Mouse (Mus musculus) spleen, adult 18-20 months (tissue): Measurements from ENCODE around the gene Taok3.
A peak's percentile ranks its signal among the peaks of the same experiment; 100 is the strongest.

Experiments
- DNase-seq, 2 experiments: peaks; one replicate each; pipeline ENCODE4 v3.0.0; 2022; ENCODE audit warnings: mixed read lengths in 2 of 2

The Taok3 gene

DNA sequence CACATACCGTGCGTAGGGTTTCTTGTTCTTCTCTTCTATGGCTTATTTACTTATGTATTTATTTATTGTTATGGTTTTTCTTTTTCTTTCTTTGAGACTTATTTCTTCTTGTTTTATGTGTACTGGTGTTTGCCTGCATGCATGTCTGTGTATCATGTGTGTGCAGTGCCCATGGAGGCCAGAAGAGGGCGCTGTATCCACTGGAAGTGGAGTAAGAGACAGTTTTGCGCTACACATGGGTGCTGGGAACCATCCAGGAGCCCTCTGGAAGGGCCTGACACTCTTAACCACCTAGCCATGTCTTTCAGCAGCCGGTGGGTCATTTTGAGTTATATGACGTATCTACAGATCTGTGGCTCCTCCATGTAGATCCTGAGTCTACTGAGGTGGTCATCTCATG is 64.9 kb downstream of the Taok3 start:
- DNase-seq = no peak

DNA sequence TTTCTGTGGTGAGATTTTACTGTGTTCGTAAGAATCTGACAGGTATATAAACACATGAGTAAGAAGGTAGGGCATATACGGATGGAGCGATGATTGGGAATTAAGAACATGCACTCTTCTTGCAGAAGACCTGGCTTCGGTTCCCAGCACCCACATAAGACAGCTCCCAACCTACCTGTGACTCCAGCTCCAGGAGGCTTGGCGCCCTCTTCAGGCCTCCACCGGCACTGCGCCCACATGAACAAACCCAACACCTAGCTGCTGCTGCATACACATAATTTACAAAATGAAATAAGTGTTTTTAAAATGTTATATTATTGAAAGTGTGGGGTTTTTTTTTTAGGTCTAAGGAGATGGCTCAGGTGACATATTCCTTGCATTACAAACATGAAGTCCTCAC is 65.7 kb downstream of the Taok3 start:
- peak in 1 of 2 experiments; percentile 32 for DNase-seq

DNA sequence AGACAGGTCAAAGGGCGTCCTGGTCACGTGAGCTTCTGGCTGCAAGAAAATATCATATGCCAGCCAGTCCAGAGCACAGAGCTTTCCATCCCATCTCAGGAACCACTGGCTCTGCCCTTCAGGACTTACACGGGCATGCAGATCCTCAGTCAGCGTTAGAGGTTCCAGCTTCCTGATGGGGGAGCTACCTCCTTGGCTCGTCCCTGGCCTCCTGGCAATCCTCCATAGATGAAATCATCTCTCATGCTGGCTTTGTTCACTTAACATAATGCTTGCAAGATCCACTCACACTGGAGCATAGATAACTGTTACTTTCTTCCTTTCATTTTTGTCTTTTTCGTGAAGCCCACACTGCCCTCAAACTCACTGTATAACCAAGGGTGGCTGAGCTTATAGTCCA is 72.1 kb downstream of the Taok3 start:
- DNase-seq = no peak

DNA sequence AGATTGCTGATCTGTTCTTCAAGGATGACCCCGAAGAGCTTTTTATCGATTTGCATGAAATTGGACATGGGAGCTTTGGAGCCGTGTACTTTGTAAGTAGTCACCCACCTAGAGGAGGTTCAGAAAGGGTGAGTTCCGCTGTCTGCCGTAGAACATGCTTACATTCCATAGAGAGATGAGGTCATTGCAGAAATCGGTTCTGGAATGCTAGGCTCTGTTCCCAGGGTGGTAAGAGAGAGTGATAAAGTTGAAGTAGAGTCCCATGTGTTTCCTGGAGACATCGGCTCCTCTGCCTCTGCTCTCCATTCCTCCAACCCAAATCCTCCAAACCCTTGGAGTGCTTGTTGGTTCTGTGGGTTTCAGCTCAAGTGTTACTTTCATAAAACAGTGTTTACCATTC is 73.8 kb downstream of the Taok3 start:
- no peak for DNase-seq

DNA sequence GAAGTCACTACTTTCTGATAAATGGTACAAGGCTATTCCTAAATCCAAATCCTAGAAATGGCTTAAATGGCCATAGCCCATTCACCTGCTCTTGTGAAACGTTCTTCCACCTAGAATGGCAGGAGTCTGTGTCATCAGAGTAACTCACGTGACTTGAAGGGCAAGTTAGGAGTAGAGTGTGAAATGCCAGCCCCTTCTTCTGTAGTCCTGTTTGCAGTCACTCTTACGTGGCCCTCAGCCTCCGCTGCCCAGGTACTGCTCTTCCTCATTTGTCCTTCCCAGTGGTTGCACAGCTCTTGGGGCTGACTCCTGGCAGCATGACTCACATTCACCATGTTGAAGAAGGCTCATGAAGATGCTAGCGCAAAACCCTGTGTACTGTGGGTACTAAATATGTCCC is 74.7 kb downstream of the Taok3 start:
- DNase-seq = no peak

DNA sequence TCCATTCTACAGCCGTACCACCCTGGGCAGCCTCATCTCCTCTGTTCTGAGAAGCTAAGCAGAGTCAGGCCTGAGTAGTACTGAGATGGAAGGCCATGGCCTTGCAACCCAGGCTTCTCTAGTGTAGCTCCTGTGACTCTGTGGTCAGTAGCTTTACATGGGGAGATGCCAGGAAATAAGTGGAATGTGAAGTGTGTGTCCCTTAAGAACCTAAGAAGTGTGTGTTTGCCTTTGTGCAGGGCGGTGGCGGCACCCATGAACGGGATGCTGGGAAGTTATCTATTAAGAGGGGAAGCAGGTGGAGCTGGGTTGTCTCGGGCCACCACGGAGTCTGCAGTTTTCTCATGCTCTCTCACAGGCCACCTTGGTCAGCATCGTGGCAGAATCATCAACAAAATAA is 76.6 kb downstream of the Taok3 start:
- no peak for DNase-seq

DNA sequence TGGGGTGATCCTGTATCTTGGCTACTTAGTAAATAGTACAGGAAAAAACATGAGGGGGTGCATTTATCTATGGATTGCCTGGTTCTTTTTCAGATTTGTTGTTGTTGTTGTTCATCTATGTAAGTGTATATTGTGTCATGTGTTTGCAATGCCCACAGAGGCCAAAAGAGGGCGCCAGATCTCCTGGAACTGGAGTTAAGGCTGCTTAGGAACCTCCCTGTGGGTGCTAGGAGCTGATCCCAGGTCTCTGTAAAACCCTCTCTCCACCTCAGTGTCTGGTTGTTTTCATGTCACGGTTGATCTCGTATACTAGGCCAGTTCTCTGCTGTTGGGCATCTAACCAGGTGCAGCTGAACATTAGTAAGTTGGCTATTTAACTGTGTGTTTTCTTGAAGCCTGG is 78.5 kb downstream of the Taok3 start:
- no peak for DNase-seq

DNA sequence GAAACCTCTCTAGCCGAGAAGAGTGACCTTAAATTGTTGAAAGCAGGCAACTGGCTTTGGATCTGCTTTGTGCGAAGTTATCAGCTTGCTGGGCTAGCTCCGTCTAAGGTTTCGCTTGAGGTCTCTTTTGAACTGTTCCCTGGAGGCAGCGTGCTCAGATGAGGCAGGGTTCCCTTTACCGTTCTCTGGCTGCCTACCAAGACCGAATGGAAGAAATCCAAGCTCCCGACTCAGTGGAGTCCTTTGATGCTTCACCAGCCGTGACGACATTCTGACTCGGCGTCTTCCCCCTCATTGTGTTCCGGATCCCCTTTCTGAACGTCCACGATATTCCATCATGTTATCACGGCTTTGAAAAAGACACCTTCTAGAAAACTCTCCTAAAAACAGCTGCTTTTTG is 87.4 kb downstream of the Taok3 start:
- no peak for DNase-seq

DNA sequence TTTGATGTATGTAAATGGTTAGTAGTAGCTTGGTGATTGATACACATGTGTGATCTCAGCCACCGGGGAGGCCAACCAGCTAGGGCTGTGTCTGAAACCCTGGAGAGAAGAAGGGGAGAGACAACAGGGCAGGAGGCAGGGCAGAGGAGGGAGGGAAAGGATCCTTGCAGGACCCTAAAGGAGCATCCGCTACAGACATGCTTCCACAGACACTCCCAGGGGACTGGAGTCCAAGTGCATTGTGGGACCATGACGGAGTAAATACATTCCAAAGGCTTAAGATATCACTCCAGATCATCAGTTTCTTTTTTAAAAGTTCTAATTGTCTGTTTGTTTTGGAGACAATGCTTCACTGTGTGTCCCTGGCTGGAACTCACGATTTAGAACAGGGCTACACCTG is 94.1 kb downstream of the Taok3 start:
- no peak for DNase-seq

DNA sequence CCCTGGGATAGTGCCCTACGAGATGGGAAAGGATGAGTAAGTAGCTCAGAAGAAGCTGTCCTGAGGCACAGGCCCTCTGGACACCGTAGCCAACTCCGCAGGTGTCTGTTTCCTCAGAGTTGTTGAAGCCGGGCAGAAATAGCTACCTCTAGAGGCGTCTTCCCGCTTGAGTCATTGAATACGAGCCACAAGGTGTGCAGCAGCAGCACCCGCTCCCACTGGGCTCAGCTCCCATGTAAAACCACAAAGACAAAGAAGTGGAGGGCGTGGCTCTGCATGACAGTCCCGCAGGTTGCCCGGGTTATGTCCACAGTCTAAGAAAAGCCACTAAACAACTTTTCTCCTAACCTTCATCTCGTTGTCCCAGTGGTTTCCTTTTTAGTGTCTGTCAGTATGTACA is 111.1 kb downstream of the Taok3 start:
- DNase-seq = no peak

DNA sequence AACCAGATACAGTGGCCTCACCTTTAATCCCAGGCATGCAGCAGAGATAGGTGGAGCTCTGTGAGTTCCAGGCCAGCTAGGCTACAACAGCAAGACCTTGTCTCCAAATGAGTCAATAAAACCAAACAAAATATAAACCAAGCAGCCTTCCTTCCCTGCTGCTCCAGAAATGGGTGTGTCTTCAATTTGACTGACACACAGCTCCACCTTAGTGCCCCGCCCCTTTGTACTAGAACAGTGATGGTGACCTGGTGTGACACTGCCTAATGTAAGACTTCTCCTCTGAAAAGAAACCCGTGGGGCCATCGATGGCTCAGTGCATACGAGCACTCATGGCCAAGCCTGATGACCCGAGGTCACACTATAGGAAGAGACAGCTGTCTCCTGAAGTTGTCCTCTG is 116.6 kb downstream of the Taok3 start:
- no peak for DNase-seq

DNA sequence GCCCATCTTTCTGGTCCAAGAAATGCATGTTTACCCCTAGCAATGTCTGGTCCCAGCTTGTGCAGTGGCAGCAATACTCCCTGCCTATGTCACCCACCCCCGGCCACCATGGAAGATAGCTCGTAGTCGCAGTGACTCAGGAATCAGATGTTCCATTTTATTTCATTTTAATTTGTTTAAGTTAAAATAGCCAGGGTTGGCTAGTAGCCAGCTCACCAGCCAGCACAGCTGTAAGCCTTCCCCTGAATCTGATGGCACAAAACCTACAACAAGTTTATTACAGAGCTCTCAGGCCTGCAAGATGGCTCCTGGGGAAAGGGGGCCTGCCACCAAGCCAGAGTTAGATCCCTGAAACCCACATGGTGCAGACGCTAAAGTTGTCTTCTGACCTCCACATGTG is 119.2 kb downstream of the Taok3 start:
- DNase-seq = no peak

DNA sequence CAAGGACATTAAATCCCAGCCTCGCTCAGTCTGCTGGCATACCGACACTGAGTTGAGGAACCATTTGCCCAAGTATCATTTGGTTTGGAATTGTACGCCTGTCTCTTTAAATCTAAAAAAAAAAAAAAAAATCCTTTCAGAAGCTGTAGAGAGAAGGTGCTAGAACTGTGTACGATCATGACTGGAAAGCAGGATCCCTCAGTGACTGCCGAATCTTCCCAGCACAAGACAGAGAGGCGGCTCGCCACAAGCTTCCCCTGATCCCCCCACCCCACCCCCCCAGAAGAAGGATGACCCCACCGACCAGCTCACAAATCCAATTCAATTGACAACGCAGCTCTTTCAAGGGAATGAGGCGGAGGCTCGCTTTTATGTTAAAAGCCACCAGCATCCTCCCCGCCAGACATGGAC is 120.4 kb downstream of the Taok3 start:
- DNase-seq = no peak

DNA sequence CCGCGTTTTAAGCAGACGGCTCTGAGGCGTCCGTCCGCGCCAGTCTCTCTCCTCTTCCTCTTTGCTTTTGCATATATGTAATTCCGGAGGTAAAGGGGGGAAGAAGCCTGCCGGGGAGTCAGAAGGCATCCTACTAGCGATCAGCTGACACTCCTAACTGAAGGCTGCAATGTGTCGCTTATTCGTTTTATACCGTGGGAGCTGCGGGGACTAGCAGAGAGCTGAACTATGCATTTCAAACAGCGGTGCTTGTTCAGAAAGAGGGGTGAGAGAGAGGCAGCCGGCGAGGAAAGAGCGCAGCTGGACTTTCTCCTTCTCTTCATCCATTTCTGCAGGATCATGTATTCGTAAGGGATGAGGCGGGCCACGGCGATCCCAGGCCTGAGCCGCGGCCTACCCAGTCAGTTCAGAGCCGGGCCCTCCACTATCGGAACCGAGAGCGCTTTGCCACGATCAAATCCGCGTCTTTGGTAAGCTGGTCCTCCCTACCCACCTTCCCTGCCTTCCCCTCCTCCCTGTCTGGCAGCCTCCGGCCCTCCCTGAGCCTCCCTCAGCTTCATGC is 120.9 kb downstream of the Taok3 start:
- no peak for DNase-seq

DNA sequence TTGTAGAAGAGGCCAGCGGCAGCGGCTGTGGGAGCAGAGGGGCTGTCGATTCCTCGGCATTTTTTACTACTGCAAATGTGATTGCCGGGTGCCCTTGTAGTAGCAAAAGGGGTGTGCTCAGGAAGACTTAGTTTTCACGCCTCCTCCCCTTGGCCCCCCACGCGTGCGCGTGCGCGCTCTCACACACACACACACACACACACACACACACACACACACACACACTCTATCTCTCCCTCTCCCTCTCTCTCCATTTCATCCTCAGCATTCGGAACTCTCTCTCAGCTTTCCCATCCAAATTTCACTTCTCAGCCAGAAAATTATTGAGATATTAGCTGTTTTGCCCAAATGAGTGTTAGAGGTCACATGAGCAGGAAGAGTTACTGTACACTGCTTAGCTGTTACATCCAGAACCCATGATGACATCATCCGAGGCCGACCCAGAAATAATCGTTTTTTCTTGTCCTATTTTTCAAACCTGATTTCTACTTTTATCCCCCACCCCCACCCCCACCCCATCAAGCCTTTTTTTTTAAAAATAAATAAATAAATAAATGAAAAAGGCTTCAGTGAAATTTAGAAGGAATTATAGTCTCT is 122.1 kb downstream of the Taok3 start:
- no peak for DNase-seq

DNA sequence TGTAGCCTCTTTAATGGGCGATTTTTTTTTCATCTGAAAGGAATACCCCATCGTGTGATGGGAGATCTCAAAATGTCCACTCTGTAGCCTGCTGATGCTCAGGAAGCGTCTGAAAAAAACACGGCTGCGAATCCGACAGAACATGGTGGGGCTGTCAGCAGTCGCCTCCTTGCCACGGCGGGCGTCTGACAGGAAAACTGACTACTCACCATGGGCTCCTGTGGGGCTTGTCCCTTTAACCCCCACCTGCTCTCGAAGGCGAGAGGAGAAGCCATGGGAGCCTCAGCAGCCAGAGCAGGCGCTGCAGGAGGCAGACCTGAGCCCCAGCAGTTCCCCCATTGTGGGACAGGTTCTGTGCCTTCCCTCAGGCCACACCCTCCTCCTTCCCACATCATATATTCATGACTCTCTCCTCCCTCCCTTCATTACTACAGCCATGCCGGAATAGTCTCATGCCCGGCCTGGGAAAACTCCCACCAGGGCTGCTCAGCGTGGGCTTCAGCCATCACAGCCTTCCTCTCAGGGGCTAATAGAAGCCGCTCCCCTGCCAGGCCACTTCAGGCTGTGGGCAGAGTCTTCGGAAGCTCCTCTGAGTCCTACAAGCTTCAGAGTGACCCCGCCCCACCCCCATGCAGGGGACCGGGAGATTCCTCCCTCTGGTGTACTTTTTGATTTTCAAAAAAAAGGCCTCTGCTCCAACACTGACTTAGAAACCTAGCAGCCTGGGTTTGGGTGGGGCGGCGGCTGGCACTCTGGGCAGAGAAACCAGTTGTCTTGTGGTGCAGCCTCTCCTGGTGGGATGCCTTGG is 122.9 kb downstream of the Taok3 start:
- no peak for DNase-seq

DNA sequence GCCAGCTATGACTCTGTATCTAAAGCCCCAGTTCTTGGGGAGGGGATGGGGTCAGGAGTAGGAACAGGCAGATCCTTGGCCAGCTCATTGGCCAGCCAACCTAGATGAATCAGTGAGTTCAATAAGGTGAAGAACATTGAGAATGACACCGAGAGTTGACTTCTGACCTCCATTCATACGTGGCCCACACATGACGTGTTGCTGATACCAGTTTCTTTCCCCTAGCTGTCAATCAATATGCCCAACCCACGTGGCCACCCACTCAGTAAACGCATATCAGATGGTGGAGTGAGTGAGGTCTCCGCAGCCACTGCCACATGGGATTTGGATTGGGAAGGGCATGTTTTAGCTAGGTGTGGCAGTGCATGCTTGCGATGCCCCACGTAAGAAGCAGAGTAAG is 125.2 kb downstream of the Taok3 start:
- no peak for DNase-seq

DNA sequence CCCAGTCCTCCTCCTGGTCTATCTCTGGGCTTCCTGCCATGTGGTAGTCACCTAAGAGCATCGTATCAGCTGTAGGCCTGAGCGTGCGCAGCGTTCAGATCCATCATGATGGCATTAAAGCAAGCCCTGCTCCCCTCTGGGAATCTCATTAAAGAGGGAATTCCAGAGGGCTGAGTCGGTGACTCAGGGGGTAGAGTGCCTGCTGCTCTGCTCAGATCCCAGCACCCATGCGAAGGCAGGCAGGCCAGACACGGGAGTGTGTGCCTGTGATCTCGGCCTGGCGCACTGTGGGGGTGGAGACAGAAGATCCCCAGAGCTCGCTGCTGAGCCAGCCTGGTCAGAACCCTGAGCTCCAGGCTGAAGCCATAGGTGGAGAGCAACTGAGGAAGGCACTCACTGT is 128.4 kb downstream of the Taok3 start:
- no peak for DNase-seq

DNA sequence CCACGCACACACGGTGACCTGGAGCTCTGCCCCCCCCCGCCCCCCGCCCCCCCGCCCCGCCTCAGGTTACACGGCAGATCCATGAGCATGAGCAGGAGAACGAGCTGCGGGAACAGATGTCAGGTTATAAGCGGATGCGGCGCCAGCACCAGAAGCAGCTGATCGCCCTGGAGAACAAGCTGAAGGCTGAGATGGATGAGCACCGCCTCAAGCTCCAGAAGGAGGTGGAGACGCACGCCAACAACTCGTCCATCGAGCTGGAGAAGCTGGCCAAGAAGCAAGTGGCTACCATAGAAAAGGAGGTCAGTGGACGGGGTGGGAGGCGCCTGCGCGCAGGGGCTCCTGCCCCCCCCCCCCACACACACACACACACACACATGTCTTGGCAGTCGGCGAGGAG is 130.9 kb downstream of the Taok3 start:
- DNase-seq = no peak

DNA sequence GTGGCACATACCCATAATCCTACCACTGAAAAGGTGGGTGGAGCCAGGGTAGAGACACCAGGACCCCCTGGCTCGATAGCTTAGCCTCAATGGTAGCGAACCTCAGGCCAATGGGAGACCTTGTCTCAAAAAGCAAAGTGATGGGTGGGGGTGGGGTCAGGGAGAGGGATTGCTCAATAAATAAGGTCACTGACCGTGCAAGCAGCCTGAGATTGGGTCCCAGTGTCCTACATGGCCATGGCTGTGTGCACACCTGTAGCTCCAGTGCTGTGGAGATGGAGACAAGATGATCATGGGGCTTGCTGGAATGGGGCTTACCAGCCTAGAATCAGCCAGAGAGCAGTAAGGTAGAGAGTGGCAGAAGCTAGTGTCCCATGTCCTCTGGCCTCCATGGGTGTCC is 131.8 kb downstream of the Taok3 start:
- no peak for DNase-seq

DNA sequence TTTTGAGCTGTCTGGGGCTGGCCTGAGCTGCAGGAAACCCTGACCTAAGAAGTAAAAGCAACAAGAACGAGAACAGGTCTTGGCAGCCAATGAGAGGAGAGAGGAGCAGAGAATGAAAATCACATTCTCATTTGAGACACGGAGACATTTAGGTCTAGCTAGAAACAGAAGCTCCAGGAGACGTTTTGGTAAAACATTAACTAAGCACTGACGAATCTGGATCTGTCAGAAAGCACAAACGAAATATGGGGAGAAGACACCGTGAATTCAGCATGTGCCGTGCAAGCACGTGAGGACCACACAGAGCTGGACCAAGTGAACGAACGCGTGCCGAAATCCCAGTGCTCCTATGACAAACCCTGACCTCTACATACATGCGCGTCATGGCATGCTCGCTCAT is 138.3 kb downstream of the Taok3 start:
- no peak for DNase-seq

DNA sequence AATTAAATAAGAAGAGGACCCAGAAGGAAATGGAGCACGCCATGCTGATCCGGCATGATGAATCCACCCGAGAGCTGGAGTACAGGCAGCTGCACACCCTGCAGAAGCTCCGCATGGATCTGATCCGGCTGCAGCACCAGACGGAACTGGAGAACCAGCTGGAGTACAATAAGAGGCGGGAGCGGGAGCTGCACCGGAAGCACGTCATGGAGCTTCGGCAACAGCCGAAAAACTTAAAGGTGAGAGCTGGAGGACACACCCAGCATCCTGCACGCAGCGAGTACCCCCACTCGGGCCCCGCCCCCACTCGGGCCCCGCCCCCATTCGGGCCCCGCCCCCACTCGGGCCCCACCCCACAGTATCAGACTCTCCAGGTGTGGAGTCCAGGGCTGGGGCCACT is 143.6 kb downstream of the Taok3 start:
- DNase-seq = no peak

DNA sequence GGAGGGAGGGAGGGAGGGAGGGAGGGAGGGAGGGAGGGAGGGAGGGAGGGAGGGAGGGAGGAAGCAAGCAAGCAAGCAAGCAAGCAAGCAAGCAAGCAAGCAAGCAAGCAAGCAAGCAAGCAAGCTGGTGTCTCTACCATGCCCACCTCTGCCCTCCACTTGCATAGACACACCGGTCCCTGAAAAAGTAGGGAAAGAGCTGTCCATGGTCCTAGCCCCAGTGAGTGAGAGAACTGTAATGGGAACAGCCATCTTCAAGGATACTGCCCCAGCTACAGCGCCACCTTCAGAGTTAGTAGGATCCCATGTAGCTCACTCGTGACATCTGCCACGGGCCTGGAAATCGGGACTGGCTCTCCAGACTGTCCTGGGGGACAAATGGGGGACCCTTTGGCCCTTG is 144.8 kb downstream of the Taok3 start:
- DNase-seq = no peak

DNA sequence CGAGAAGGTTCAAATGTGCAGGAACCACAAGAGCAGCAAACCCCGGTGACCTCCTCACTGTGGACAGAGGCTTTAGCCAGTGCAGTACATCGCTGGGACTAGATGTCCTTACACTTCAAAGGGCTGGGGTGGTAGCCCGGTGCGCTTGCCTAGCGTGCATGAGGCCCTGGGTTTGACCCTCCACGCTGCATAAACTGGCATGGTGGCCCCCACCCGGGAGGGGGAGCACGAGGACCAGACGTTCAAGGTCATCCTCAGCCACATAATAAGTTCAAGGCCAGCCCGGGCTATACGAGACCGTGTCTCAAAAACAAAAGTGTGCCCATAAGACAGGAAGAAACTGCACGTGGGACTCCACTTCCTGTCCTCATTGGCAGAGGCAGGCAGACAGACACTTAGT is 148.0 kb downstream of the Taok3 start:
- no peak for DNase-seq

DNA sequence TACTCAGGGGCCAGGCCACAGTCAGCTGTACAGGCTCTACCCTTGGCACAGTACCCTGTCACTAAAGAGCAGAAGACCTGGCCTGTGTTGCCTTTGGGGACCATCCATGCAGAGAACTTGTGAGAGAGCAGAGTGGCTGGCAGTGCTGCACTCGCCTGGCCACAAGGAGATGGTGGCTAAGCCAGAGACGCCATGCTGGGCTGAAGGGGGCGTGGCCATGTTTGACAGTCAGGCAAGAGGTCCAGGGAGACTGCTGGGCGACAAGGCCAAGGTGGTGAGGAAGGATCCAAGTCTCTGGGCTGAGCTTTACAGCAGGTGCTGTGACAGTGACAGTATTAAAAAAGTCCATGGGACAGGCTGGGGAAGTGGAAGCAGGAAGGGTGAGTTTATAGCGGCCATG is 148.8 kb downstream of the Taok3 start:
- no peak for DNase-seq
